Mouse (Mus musculus) neural tube, embryonic 12.5 days (tissue): ENCODE measurements around the gene Abca7. TPM values are rescaled to one million over a fixed set of nuclear protein-coding genes. Genes with fewer than 3 reads are reported as not detected.
"Not testable (repeated sequence)": the region's sequence is repeated elsewhere in the genome, so short reads cannot be mapped to it uniquely, and the experiment has no call there.

ENCODE experiments used
- ATAC-seq: fragments of 200-750 bp; cut with Nextera tagmentation; 2 replicates; pipeline ENCODE4 v1.8.0; 2017; ENCODE audit warnings: low read depth, mild to moderate bottlenecking, moderate TSS enrichment, moderate library complexity; ENCODE audit not compliant: low FRiP score
- H3K27ac ChIP-seq: fragments of 300-500 bp; sonication (generic); 2 replicates; pipeline ENCODE4 v1.5.1; 2016
- H3K27me3 ChIP-seq: fragments of 300-500 bp; sonication (generic); replicated peaks from 2 replicates; pipeline ENCODE4 v1.6.1; 2016; ENCODE audit warnings: mild to moderate bottlenecking
- H3K36me3 ChIP-seq: fragments of 300-500 bp; sonication (generic); 2 replicates; pipeline ENCODE4 v1.6.1; 2016; ENCODE audit warnings: mild to moderate bottlenecking
- H3K4me1 ChIP-seq: fragments of 300-500 bp; sonication (generic); 2 replicates; pipeline ENCODE4 v1.6.1; 2016
- H3K4me2 ChIP-seq: fragments of 300-500 bp; sonication (generic); replicated peaks from 2 replicates; pipeline ENCODE4 v1.6.1; 2016; ENCODE audit warnings: mild to moderate bottlenecking
- H3K4me3 ChIP-seq: fragments of 300-500 bp; sonication (generic); 2 replicates; pipeline ENCODE4 v1.5.1; 2016
- H3K9ac ChIP-seq: fragments of 300-500 bp; sonication (generic); 2 replicates; pipeline ENCODE4 v1.6.1; 2016; ENCODE audit warnings: mild to moderate bottlenecking
- H3K9me3 ChIP-seq: fragments of 300-500 bp; sonication (generic); 2 replicates; pipeline ENCODE4 v1.6.1; 2016; ENCODE audit warnings: mild to moderate bottlenecking
- WGBS: fragments of 180-500 bp; shearing (Covaris S2); methylation state at CpG from one replicate; pipeline ENCODE4 v1.1.7; 2016; 5-methylcytosine and 5-hydroxymethylcytosine counted together
- polyA plus RNA-seq: library from polyadenylated mRNA; unstranded; fragments of >200 nt; fragmentation: Nextera tagmentation; extraction: Ambion mirVana; gene quantifications from 2 replicates; pipeline ENCODE4 v1.2.1, GENCODE M21; 2016

The Abca7 gene
- polyA plus RNA-seq, 1 experiment from 2014 or later = 10.7 TPM

DNA sequence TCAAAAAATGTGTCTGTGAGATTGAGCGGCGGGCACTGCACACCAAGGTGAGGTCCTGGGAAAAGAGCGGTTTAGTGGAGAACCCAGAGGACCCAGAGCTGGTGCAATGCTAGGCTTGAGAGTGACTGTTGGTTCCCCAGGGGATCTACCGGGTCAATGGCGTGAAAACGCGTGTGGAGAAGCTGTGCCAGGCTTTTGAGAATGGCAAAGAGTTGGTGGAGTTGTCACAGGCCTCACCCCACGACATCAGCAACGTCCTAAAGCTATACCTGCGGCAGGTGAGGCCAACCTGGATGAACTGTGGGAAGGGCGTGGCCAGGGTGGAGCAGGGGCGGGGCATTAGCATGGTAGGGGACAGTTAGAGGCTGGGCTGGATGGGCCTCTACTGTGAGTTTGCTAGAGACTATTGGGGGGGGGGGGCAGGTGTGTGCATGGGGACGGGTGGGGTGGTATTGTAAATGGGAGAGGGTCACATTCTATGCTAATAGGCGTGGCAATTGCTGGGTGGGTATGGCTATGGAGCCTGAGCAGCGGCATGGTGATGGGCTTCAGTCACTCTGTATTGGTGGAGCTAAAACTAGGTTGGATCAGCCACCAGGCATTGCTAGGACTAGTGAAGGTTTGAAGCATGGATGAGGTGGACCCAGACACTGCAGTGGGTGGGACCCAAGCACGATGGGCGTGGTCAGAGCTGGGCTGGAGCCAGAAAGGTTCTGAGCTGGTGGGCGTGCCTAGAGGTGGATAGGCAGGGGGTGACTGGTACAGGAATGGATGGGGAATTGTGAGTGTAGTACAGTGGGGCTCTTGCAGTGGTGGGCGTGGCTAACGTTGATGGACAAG, 31.6 kb downstream of the Abca7 start:
- no peak overlapping the region for H3K4me2 ChIP-seq
- no peak for ATAC-seq
- WGBS = 72% methylated on average over 20 of the region's 20 CpGs
- no peaks in the 10 kb centered on the region for H3K27me3 ChIP-seq
- no peaks in the 10 kb centered on the region for H3K36me3 ChIP-seq
- no peak overlapping the region for H3K27ac ChIP-seq
- H3K4me3 ChIP-seq = no peak overlapping the region
- H3K4me1 ChIP-seq = no peaks in the 10 kb centered on the region
- no peak overlapping the region for H3K9ac ChIP-seq
- H3K9me3 ChIP-seq = no peaks in the 10 kb centered on the region

DNA sequence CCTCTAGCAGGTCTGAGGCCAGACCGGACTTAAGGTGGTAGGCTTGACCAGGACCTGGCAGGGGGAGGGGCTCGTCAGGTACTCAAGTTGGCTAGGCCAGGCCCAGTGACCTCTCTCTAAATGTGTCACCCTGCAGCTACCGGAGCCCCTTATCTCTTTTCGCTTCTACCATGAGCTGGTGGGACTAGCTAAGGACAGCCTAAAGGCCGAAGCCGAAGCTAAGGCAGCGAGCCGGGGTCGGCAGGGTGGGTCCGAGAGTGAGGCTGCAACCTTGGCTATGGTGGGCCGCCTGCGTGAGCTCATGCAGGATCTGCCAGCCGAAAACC, 32.2 kb downstream of the Abca7 start:
- H3K4me2 ChIP-seq = no peak overlapping the region
- no peaks in the 10 kb centered on the region for H3K36me3 ChIP-seq
- 92% methylated on average over 13 of the region's 13 CpGs for WGBS
- no peaks in the 10 kb centered on the region for H3K4me1 ChIP-seq
- H3K4me3 ChIP-seq = no peak overlapping the region
- H3K9me3 ChIP-seq = no peaks in the 10 kb centered on the region
- no peak overlapping the region for H3K9ac ChIP-seq
- ATAC-seq = no peak
- no peak overlapping the region for H3K27ac ChIP-seq
- H3K27me3 ChIP-seq = no peaks in the 10 kb centered on the region

DNA sequence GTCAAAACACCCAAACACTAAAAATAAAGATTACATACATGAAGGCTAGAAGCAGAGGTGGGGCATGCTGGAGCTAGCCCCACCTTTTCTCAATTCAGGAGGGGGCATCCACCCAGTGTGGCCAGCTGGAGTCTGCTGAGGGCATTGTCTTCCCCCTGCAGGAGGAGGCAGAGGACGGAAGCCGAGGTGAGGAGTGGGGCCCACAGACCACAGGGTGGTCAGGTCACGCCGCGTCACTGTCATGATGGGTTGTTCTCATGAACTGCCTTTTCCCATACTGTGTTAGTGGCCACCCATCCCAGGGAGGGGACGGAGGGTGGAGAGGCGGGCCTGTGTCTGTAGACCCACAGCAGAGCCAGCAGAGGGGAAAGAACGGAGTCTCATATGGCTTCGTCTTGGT, 33.9 kb downstream of the Abca7 start:
- Histone ChIP-seq H3K4me3 (no peak overlapping the region), H3K4me2 (no peak overlapping the region), H3K36me3 (peaks cover 9% of the 10 kb centered on the region), H3K27ac (no peak overlapping the region), H3K4me1 (no peaks in the 10 kb centered on the region), H3K9me3 (no peaks in the 10 kb centered on the region), H3K27me3 (no peaks in the 10 kb centered on the region), H3K9ac (no peak overlapping the region)
- 80% methylated on average over 9 of the region's 9 CpGs for WGBS
- ATAC-seq = no peak

DNA sequence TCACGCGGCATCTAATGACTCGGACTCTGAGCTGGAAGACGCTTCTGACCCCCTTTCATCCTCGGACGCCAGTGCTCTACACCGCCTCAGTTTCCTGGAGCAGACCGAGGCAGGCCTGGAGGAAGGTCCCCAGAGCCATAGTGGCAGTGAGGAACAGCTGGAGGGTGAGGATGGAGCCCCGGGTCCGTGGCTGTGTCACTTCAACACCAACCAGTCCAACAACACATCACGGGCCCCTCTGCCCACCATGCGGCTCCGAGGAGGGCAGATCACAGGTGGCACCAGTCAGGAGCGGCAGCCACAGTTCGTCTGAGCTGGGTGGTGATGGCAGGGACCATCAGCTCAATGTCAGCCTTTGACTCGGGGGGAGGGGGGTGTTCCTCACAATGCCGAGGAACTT, 34.4 kb downstream of the Abca7 start:
- no peaks in the 10 kb centered on the region for H3K9me3 ChIP-seq
- no peaks in the 10 kb centered on the region for H3K27me3 ChIP-seq
- H3K27ac ChIP-seq = no peak overlapping the region
- ATAC-seq = no peak
- 85% methylated on average over 17 of the region's 17 CpGs for WGBS
- H3K4me2 ChIP-seq = no peak overlapping the region
- H3K9ac ChIP-seq = no peak overlapping the region
- no peak overlapping the region for H3K4me3 ChIP-seq
- no peaks in the 10 kb centered on the region for H3K4me1 ChIP-seq
- peaks cover 15% of the 10 kb centered on the region for H3K36me3 ChIP-seq

DNA sequence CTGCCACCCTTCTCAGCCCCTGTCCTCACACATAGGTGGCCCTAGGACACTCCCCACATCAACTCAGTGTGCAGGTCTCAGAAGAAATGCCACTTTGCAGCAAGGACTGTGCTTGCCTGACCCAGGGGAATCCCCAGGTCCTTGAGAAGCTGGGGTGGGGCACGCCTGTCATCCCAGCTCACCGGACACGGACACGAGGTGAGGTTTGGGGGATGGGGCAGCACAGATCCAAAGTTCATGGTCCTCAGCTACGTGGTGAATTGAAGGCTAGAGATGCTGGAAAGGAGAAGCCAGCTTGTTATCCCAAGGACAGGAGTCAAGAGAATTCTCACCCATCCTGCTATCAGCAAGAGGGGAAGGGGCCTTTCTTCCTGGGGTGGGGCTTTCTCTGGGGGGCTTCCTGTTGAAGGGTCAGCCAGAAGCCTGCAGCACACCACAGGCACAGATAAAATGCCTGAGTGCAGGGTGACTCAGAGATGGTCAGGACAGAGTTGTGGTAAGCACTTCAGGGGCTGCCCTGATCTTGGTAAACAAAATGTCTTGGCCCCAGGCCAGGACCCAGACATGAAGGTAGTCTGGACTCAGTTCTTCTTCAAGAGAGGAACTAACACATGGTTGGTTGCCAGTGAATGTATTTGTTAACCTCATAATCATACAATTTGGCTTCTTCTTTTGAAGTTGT, 36.6 kb downstream of the Abca7 start:
- peaks cover 37% of the 10 kb centered on the region for H3K36me3 ChIP-seq
- no peaks in the 10 kb centered on the region for H3K27me3 ChIP-seq
- H3K9ac ChIP-seq = no peak overlapping the region
- H3K9me3 ChIP-seq = no peaks in the 10 kb centered on the region
- no peak overlapping the region for H3K4me3 ChIP-seq
- H3K27ac ChIP-seq = no peak overlapping the region
- H3K4me1 ChIP-seq = peaks cover 3% of the 10 kb centered on the region; the same call in 1 of the 2 replicates
- H3K4me2 ChIP-seq = no peak overlapping the region
- no peak for ATAC-seq
- WGBS = 77% methylated on average over 5 of the region's 5 CpGs

DNA sequence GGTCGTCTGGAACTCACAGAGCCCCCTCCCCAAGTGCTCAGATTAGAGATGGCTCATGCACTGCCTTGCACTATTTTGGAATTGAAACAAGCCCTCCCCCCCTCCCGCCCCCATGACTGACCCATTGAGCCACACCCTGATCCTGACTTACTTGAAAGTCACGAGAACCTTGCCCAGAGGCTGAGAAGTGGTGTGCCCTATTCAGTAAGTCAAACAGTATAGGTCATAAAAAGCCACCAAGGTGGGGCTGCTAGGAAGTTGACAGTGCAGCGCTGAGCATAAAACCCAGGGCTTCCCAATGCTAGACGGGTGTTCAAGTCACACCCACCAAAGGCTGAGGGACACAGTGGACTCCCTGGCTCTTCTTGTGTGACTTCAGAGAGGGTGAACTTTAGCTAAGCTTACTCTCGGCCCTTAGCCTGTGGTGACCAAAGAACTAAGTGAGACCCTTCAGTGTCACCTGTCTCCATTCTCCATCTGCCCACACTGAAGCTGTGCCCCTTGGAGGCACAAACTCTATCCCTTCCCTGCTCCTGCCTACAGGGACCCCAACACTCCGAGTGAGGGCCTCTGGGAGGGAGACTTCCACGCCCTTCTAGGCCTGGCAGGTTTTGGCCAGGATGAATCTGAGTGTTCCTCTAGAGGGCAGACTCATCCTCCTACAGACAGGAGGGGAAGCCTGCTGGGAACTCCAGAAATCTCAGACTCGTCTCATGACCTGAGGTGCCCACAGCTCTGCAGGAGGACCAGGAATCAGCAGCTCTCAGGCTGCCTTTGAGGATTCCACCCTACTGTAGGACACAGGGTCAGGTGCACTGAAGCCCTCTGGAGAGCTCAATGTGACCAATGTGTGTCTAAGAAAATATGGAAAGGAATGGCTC, 37.5 kb downstream of the Abca7 start:
- Histone ChIP-seq H3K27me3 (no peaks in the 10 kb centered on the region), H3K9ac (no peak overlapping the region), H3K4me2 (no peak overlapping the region), H3K27ac (no peak overlapping the region), H3K36me3 (peaks cover 42% of the 10 kb centered on the region), H3K4me3 (no peak overlapping the region), H3K4me1 (peaks cover 11% of the 10 kb centered on the region), H3K9me3 (no peaks in the 10 kb centered on the region)
- ATAC-seq = no peak
- WGBS = 42% methylated on average over 9 of the region's 9 CpGs

DNA sequence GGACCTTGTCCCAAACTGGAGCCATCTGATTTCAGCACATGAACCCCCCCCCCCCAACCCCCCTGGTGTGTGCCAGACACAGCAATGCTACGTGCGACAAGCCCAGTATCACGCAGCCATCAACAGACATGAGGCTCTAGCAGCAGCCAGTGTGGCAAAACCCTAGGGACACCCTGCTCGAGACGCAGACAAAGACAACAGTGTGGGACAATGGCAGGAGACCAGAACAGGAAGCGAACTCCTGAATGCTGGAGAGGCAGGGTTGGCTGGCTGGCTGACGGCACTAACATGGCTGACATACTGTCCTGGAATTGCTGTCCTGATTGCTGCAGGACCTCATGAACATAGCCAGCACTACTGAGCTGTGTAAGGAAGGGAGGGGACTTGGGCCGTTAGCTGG, 38.9 kb downstream of the Abca7 start:
- H3K9ac ChIP-seq = no peak overlapping the region
- no peaks in the 10 kb centered on the region for H3K27me3 ChIP-seq
- H3K9me3 ChIP-seq = no peaks in the 10 kb centered on the region
- no peak overlapping the region for H3K27ac ChIP-seq
- H3K4me1 ChIP-seq = peaks cover 15% of the 10 kb centered on the region
- no peak for ATAC-seq
- 82% methylated on average over 8 of the region's 8 CpGs for WGBS
- H3K4me2 ChIP-seq = no peak overlapping the region
- H3K4me3 ChIP-seq = no peak overlapping the region
- peaks cover 42% of the 10 kb centered on the region for H3K36me3 ChIP-seq

DNA sequence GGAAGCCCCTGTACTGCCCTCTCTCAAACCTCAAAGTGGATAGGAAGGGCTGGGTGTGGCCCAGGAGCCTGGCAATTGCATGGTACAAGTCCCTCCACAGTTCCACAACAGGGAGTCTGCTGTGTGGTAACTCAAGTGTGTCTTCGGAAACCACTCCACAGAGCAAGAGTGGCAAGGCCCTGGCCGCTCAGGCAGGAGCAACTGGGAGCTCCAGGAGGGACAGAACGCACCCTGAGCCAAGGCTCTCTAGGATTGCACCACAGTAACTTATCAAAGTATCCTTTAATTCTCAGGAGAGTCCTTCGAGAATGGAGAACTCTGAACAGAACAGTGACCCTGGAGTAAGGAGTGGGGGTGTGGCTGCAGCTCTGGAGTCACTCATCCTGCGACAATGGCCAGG, 39.4 kb downstream of the Abca7 start:
- ATAC-seq = no peak
- Histone ChIP-seq H3K36me3 (peaks cover 42% of the 10 kb centered on the region), H3K4me2 (no peak overlapping the region), H3K27ac (no peak overlapping the region), H3K4me1 (peaks cover 15% of the 10 kb centered on the region), H3K4me3 (no peak overlapping the region), H3K9ac (no peak overlapping the region), H3K9me3 (no peaks in the 10 kb centered on the region), H3K27me3 (no peaks in the 10 kb centered on the region)
- WGBS = 91% methylated on average over 5 of the region's 5 CpGs

DNA sequence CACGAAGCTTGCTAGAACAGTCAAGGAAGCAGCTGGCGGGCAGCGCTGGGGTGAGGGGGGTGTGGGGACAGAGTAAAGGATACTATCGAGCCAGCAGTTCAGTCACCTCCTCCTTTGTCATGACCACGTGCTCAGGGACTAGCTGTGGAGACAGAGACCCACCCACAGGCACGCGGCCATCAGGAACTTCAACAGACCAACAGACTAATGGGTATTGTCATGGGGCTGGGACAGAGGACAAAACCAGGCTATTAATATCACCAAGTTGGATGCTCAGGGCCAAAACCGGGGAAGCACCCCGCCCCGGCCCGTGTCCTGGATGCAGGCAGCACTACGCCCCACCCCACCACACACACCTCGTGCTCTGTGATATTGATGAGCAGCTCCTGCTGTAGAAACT, 40.5 kb downstream of the Abca7 start:
- H3K4me1 ChIP-seq = peaks cover 15% of the 10 kb centered on the region
- H3K27ac ChIP-seq = no peak overlapping the region
- H3K4me3 ChIP-seq = no peak overlapping the region
- WGBS = 96% methylated on average over 13 of the region's 13 CpGs
- ATAC-seq = no peak
- H3K9me3 ChIP-seq = no peaks in the 10 kb centered on the region
- H3K36me3 ChIP-seq = peaks cover 42% of the 10 kb centered on the region
- H3K4me2 ChIP-seq = no peak overlapping the region
- no peak overlapping the region for H3K9ac ChIP-seq
- no peaks in the 10 kb centered on the region for H3K27me3 ChIP-seq

DNA sequence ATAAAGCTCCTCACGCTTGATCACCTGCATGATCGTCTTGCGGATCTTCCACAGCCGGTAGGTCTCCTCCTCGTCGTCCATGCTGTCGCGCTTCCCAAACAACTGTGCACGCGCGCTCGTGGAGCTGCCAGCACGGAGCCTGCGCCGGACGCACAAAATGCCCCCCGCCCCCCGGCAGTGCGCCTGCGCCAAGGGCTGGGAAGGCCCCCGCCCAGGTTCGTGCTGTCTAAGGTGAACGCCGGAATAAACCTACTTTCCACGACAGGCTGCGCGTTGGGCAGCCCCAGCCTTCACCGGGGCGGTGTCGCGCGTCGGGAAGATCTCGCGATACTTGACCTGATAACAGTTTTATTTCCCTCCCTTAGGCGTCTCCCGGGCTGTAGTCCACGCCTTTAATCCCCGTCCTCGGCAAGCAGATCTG, 43.3 kb downstream of the Abca7 start, which contains the start of gene Polr2e:
TSS of gene Polr2e (minus strand) at position 237 of the 421 bp plus-strand sequence.
- H3K4me1 ChIP-seq = peaks cover 15% of the 10 kb centered on the region
- H3K4me2 ChIP-seq = peak within 1 kb of the TSS; percentile 86
- H3K36me3 ChIP-seq = peaks cover 38% of the 10 kb centered on the region
- ATAC-seq = peak; percentile 96
- H3K27me3 ChIP-seq = no peaks in the 10 kb centered on the region
- under 1% methylated on average over 40 of the region's 40 CpGs for WGBS
- H3K9me3 ChIP-seq = no peaks in the 10 kb centered on the region
- H3K9ac ChIP-seq = peak within 1 kb of the TSS; percentile 80
- H3K27ac ChIP-seq = no peak within 1 kb of the TSS
- H3K4me3 ChIP-seq = peak within 1 kb of the TSS; percentile 86

DNA sequence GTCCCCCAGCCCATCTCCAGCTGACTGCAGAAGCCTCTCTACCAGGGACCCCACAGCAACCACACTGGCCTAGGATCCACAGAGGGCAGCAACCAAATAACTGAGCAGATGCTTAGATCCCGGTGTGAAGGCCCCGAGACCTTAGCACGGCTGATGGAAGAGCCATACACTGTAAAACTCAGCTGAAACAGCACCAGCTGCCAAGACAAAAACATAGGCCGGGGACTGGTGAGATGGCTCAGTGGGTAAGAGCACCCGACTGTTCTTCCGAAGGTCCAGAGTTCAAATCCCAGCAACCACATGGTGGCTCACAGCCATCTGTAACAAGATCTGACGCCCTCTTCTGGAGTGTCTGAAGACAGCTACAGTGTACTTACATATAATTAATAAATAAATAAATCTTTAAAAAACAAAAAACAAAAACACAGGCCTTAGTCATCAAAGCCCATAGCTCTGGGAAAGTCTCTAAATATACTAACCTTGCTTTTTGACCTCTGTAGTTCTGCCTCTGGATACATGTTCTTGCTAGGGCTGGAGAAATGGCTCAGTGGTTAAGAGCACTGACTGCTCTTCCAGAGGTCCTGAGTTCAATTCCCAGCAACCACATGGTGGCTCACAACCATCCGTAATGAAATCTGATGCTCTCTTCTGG, 45.2 kb downstream of the Abca7 start:
- WGBS = 91% methylated on average over 8 of the region's 8 CpGs
- H3K4me3 ChIP-seq, ATAC-seq, H3K27me3 ChIP-seq, H3K9me3 ChIP-seq, H3K4me2 ChIP-seq, H3K9ac ChIP-seq, H3K27ac ChIP-seq: not testable (repeated sequence)
- peaks cover 15% of the 10 kb centered on the region for H3K4me1 ChIP-seq
- peaks cover 19% of the 10 kb centered on the region for H3K36me3 ChIP-seq

DNA sequence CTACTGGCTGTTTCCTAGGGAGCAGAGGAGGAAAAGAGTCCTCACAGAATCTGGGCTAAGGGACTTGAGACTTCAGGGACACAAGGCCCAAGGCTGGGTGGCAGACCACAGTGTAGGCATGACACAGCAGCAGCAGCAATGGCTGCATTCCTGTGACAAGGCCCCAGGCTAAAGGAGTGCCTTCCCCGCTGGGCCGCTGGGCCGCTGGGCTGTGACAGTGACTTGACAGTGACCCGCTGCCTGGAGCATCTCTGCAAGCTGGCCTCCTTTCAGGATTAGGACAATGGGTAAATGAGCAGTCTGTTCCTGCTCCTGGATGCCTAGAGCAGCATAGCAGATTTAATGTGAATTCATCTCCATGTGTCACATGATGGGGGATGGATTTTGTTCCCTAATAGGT, 47.8 kb downstream of the Abca7 start:
- H3K9ac ChIP-seq = peak overlapping the region; percentile 10; the same call in 1 of the 2 replicates
- WGBS = 22% methylated on average over 4 of the region's 4 CpGs

More for the DNA sequence above, 47.8 kb downstream of the Abca7 start:
- Histone ChIP-seq H3K36me3 (no peaks in the 10 kb centered on the region), H3K27me3 (no peaks in the 10 kb centered on the region), H3K27ac (no peak overlapping the region), H3K4me2 (no peak overlapping the region), H3K9me3 (no peaks in the 10 kb centered on the region), H3K4me3 (no peak overlapping the region), H3K4me1 (peaks cover 13% of the 10 kb centered on the region)
- ATAC-seq = no peak
